Mouse (Mus musculus) skeletal muscle tissue, postnatal 0 days (tissue): ENCODE measurements around the gene Efhc1. TPM values are rescaled to one million over a fixed set of nuclear protein-coding genes. Genes with fewer than 3 reads are reported as not detected.

Source experiments
- polyA plus RNA-seq: library from polyadenylated mRNA; unstranded; fragments of >200 nt; fragmentation: Nextera tagmentation; extraction: Ambion mirVana; gene quantifications from 2 replicates; pipeline ENCODE4 v1.2.1, GENCODE M21; 2015

The Efhc1 gene
- polyA plus RNA-seq: 1.2 and 2.0 TPM in 2 replicates

GRCm38 (mm10) chr1:20951300-20951763, at the start of gene Efhc1:
Efhc1 (plus strand) TSS chr1:20951626.

Other genes starting within 250 kb of the Efhc1 start
- not detected in 2 replicates for gene Il17a, start 220.7 kb upstream of the Efhc1 start, polyA plus RNA-seq
- gene Il17f, start 161.0 kb upstream of the Efhc1 start, polyA plus RNA-seq: not detected in 2 replicates
- 17.9 and 20.9 TPM in 2 replicates for gene Mcm3, start 131.3 kb upstream of the Efhc1 start, polyA plus RNA-seq
- gene Paqr8, start 61.0 kb upstream of the Efhc1 start, polyA plus RNA-seq: 1.2 TPM in 2 replicates
- gene Tram2, start 127.6 kb downstream of the Efhc1 start, polyA plus RNA-seq: 5.5 and 5.7 TPM in 2 replicates